Mouse (Mus musculus): ENCODE measurements around the gene Gm11034.

GRCm38 (mm10) chr8:72239499-72240402 is 26.3 kb upstream of the Gm11034 start, which contains the start of gene Ap1m1:
- TF ChIP-seq CTCF (IDR thresholded peaks at IDR 0.05; ENCODE audit: insufficient read depth, low read length) (peak; percentile 62), POLR2A (IDR thresholded peaks at IDR 0.05; ENCODE audit: borderline replicate concordance, extremely low read depth, low read depth, low read length) (peak; percentile 24; the same call in 1 of the 2 replicates)
